Mouse (Mus musculus) frontal cortex, postnatal 25 days (tissue): Measurements from ENCODE around the gene Tvp23a.

Source experiments
- DNase-seq, 2 experiments: peaks; one replicate each; pipeline ENCODE4 v3.0.0; 2022; ENCODE audit warnings: low spot score in 2 of 2

The Tvp23a gene

DNA sequence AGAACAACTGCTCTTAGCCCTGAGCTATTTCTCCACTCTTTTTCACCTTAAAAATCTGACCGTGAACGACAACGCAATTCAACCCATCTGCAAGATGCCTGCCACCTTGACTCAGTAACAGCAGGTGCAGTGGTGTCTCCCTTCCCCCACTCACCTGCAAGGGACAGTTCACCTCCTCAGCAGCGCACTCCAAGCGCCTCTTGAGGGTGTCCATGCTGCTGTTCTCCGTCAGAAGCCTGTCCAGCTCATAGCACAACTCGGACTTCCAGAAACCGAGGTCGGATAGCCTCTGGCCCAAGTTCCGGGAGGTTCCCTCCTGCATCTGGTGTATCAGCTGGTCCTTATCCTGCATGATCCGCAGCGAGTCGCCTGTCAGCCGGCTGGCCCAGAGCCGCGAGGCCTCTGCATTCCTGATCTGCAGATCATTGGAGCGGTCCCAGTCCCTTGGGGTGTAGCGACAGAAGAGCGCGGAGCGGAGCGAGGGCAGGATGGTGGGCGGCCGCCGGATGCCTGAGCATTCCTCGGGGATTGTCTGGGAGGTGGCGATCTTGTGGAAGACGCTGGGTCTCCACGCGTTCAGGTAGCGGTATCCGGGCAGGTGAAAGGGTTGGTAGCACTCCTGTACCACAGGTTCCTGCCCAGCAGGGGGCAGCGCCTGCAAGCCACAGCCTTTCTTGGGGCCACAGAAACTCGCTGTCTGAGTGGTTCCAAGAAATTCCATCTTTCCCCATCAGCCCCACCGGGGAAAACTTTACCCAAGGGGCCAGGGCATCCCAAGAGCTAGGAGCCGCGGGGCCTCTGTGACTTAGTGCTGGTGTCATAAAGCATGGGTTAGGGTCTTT is 52.2 kb downstream of the Tvp23a start, which contains the start of gene Tekt5:
TSS of gene Tekt5 (minus strand) at position 792 of the 842 bp plus-strand sequence.
- no peak for DNase-seq

DNA sequence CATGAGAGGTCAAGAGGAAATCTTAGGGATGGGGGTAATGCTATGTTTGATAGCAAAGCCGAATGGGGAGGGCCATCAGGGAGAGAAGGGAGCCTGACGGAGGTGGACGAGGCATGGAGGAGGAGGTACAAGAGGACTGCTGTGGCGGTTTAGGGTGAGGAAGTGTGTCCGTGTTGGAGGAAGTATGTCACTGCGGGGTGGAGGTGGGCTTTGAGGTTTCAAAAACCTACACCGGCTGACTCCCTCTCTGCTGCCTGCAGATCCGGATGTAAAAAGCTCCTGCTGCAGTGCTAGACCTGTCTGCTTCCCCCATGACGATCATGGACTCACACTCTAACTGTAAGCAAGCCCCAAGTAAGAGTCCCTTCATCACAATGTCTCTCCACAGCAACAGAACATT is 54.6 kb downstream of the Tvp23a start:
- no peak for DNase-seq

DNA sequence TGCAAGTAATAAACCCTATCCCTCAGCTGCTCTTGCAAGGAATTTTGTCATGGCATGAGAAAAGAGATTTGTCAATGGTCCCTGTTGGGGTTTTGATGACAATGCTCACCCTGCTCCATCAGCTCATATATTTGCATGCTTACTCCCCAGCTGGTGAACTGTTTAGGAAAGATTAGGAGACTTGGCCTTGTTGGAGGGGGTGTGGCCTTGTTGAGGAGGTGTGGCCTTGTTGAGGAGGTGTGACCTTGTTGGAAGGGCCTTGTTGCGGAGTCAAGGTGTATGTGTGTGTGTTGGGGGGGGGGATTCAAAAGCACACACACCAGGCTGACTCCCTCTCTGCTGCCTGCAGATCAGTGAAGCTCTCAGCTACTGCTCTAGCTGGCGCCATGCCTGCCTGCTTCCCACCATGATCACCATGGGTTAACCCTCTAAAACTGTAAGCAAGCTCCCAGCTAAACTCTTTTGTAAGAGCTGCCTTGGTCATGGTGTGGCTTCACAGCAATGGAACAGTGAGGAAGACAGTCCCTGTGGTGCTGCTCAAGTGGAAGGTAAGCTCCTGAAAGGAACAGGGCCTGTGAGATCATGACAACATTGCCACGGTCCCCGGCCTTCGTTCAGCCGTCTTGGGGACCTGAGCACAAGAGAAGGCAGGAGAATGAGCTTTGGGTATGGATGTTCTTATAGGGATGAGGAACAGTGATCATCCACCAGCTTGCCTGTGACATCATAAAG is 58.4 kb downstream of the Tvp23a start:
- DNase-seq, result no peak

DNA sequence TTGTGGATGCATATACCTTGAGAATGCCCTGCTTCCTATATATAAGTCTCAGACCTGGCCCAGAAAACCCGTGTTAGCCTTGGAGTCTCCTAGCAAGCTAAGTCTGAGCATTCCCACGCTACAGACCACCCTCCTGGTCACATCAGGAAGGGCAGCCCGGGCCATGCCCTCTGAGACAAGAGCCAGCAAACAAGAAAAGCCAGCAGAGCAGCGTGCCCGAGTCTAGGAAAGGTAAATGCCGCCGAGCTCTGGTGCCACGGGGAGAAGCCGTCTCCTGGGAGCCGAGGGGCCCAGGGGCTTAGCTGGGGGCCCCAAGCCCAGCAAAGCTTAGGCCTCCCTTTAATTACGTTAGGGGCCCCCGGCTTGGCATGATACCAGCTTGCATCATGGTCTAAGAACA is 61.9 kb downstream of the Tvp23a start:
- no peak for DNase-seq

DNA sequence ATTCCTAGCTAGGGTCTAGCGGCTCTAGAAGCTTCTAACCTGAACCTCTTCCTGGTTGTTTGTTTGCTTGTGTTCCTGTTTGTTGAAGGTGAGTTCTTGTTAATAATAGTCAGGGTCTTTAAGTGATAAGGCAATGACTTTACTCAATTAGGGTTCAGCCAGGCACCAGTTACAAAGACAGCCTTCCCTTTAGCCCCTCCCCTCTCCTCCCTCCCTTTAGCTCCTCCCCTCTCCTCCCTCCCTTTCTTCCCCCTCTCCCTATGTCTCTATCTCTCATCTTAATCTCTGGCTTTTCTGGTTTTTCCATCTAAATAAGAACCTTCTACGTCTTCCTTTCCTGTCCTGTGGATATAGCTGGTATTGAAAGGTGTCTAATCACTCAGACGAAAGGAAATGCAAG is 62.6 kb downstream of the Tvp23a start:
- DNase-seq, result no peak

DNA sequence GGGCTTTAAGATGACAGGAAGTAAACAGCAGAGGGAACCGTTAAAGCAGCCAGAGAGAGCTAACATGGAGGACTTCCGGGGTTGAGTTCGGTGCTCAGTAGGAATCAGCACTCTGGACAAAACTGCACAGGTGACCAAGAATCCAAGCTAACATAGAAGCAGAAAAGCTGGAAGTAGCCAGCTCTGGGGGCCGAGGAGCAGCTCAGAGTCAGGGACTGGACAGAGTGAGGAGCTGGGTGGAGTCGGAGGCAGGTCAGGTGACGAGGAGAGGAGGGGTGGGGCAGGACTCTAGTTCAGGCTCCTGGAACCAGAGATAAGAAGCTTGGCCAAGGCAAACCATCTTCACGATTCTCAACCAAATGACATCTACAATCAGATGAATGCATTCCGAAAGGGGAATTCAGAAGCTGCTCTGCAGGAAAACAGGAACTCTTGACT is 63.1 kb downstream of the Tvp23a start:
- DNase-seq, result no peak

DNA sequence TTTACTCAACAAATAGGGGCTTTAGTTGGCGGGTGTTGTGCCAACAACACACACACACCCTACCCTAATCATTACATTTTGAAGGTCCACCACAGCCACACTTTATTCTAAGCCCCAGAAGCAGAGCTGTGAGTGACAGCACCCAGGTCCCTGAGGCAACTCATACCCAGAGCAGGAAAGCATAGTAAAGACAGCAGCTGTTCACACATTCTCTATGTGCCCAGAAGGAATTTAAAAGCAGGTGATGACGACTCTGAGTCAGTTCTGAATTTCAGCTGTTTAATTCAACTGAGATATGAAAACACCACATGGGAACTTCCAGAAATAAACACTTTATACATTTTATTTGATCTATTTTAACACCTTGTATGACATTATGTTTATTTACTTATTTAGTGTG is 67.6 kb downstream of the Tvp23a start:
- no peak for DNase-seq

DNA sequence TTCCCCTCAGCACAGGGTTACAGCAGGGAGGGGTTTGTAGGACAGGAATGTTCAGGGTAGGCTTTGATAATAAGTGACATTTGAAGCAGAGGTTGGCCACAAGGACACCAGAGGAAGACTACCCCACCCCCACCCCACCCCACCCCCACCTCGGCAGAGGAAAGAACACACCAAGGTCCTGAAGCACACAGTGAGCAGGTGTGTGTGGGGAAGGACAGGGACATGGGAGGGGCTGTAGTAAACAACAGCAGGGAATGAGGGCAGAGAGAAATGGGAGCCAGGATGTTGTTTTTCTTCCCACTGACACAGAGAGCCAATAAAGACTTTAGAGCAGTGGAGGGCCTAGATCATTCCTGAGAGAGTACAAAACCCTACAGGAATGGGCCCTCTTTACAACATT is 69.9 kb downstream of the Tvp23a start:
- DNase-seq, result no peak

DNA sequence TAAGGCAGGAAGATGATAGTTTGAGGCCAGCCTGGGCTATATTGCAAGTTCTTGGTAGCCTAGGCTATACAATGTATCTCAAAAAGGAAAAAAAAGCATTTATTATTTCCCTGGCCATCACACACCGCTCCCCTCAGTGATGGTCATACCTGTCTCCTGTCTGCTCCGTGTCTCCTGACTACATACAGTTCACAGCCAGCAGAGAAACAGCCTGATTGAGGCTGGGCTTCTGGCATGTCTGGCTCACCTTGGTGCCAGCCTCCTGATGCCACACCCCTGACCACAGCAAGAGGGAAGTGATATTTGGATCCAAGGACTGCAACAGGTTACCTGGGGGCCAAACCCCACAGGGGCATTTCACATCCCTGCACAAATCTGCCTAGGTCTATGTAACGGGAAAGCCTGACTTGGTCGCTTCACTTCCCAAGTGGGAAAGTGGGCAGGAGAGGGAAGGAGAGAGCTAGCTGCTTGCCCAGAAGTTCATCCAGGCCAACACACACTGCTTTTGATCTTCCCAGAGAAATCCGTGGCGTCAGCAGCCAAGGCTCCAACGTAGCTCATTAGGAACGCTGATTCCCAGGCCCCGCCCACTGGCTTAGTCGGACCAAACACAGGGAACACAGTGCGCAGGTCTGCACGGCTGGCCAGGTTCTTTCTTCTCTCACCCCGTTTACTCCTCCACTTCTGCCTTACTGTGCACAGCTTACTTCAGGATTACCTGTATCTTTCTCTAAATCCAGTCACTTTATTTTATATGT is 72.7 kb downstream of the Tvp23a start:
- DNase-seq, result no peak

DNA sequence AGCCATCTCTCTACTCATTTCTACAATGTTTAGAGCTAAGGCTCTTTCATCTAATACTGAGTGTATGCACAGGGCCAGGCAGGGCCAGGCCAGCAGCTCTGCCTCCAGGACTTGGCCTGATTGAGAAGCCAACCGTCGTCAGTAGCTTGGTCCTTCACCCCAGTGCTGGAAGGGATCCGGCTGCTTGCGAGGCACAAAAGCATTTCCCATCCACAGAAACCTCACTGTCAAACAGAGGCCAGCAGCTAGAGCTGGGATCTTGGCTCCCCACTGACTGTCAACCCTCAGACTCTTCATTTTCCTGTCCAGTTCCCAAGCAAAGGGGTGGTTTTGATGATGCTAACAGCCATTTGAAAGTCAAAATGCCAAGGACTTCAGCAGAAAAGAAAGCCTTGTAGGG is 74.8 kb downstream of the Tvp23a start:
- no peak for DNase-seq
